Mouse (Mus musculus) ES-E14 (cell line): ENCODE data around the gene Chrna10. TPM values are rescaled to one million over a fixed set of nuclear protein-coding genes. Genes with fewer than 3 reads are reported as not detected.

Experiments used
- DNase-seq: peaks from one replicate; pipeline ENCODE4 v3.0.0-alpha.2; 2013; ENCODE audit warnings: low read depth, low spot score
- H3K27ac ChIP-seq: 2 replicates; pipeline ENCODE4 v1.5.1; 2012; ENCODE audit warnings: low read depth, mild to moderate bottlenecking, low read length, moderate library complexity, mixed read lengths; ENCODE audit not compliant: poor library complexity, insufficient read depth, severe bottlenecking
- H3K36me3 ChIP-seq: 2 replicates; pipeline ENCODE4 v1.6.1; 2012; ENCODE audit warnings: mild to moderate bottlenecking, low read length, moderate library complexity, mixed read lengths; ENCODE audit not compliant: control insufficient read depth, poor library complexity, insufficient read depth, severe bottlenecking
- H3K4me1 ChIP-seq, 2 experiments: fragments of 150-350 bp in 1 of 2; sonication (generic) in 1 of 2; 2 replicates each; pipeline ENCODE4 v1.6.1; 2012; ENCODE audit warnings: low read length in 2 of 2, mild to moderate bottlenecking in 1 of 2, mixed read lengths in 1 of 2; ENCODE audit not compliant: control insufficient read depth in 2 of 2, insufficient read depth in 2 of 2, poor library complexity in 1 of 2
- H3K4me3 ChIP-seq, 2 experiments: fragments of 150-350 bp in 1 of 2; sonication (generic) in 1 of 2; 2 replicates each; pipeline ENCODE4 v1.5.1; 2012; ENCODE audit warnings: low read length in 2 of 2, low read depth in 1 of 2, mild to moderate bottlenecking in 1 of 2, mixed read lengths in 1 of 2; ENCODE audit not compliant: insufficient read depth in 1 of 2, poor library complexity in 1 of 2, severe bottlenecking in 1 of 2
- H3K9ac ChIP-seq: 2 replicates; pipeline ENCODE4 v1.6.1; 2012; ENCODE audit warnings: low read depth, mild to moderate bottlenecking, low read length, mixed read lengths; ENCODE audit not compliant: poor library complexity, insufficient read depth, severe bottlenecking
- H3K9me3 ChIP-seq: fragments of 150-350 bp; sonication (generic); 2 replicates; pipeline ENCODE4 v1.6.1; 2012; ENCODE audit warnings: low read depth, mild to moderate bottlenecking, low read length; ENCODE audit not compliant: control insufficient read depth, insufficient read depth
- CHD2 ChIP-seq: IDR thresholded peaks from 2 replicates; pipeline ENCODE4 v1.6.1; 2014; ENCODE audit warnings: mild to moderate bottlenecking, low read depth, low read length, inconsistent platforms
- HCFC1 ChIP-seq: IDR thresholded peaks from 2 replicates; pipeline ENCODE4 v1.6.1; 2012; ENCODE audit warnings: low read length, inconsistent platforms, borderline replicate concordance; ENCODE audit not compliant: insufficient read depth
- MAFK ChIP-seq: IDR thresholded peaks from 2 replicates; pipeline ENCODE4 v1.6.1; 2014; ENCODE audit warnings: mild to moderate bottlenecking, low read depth, low read length, inconsistent platforms; ENCODE audit not compliant: insufficient read depth
- ZC3H11A ChIP-seq: IDR thresholded peaks from 2 replicates; pipeline ENCODE4 v1.6.1; 2012; ENCODE audit warnings: low read depth, mild to moderate bottlenecking, inconsistent platforms, low read length, borderline replicate concordance
- ZNF384 ChIP-seq: IDR thresholded peaks from 2 replicates; pipeline ENCODE4 v1.6.1; 2012; ENCODE audit warnings: low read depth, low read length, inconsistent platforms
- in situ Hi-C, 2 experiments: fragments of 600-800 bp; cut with MboI; formaldehyde crosslinking; loops; one replicate each; pipeline ENCODE4 v1.15.1; 2025; ENCODE audit warnings: low sequenced_read_pairs in 2 of 2, inconsistent platforms in 1 of 2; ENCODE audit not compliant: unreplicated experiment in 2 of 2
- total RNA-seq: library from RNA; depleted of rRNA; stranded (reverse); fragments of 300-350 nt; gene quantifications from 2 replicates; pipeline ENCODE4 v1.2.3, GENCODE M21; 2012

Gene Chrna10
- total RNA-seq, 1 experiment: 0.27 TPM

- H3K36me3 ChIP-seq: no peaks in the 10 kb centered on the region
- in situ Hi-C loops: no loop called here
- no peak for DNase-seq
Observed at GRCm38 (mm10) chr7:102109746-102110145, 6.9 kb downstream of the Chrna10 start.

GRCm38 (mm10) chr7:102109171-102109570 is 7.5 kb downstream of the Chrna10 start, which contains the start of gene Art5:
Gene Art5 (minus strand): TSS chr7:102109489.
- no peak for DNase-seq
- Histone ChIP-seq H3K9ac (no peak within 1 kb of the TSS), H3K36me3 (no peaks in the 10 kb centered on the region), H3K27ac (no peak within 1 kb of the TSS), H3K4me1 (peaks cover 0 to 9% of the 10 kb centered on the region in 2 experiments; a peak in 1 of 4 replicates), H3K4me3 (no peak within 1 kb of the TSS), H3K9me3 (no peaks in the 10 kb centered on the region)
- TF ChIP-seq ZC3H11A (no peak), ZNF384 (no peak), MAFK (no peak), HCFC1 (no peak), CHD2 (no peak)
- in situ Hi-C loops: no loop called here

More at GRCm38 (mm10) chr7:102109746-102110145, 6.9 kb downstream of the Chrna10 start:
- Histone ChIP-seq H3K4me3 (no peak overlapping the region), H3K27ac (no peak overlapping the region), H3K4me1 (peaks cover 0 to 9% of the 10 kb centered on the region in 2 experiments; a peak in 1 of 4 replicates), H3K9me3 (no peaks in the 10 kb centered on the region), H3K9ac (no peak overlapping the region)
- no peak for TF ChIP-seq HCFC1
- TF ChIP-seq ZC3H11A: no peak
- no peak for TF ChIP-seq ZNF384
- no peak for TF ChIP-seq MAFK
- TF ChIP-seq CHD2: no peak

GRCm38 (mm10) chr7:102108206-102108605 is 8.4 kb downstream of the Chrna10 start:
- Histone ChIP-seq H3K4me3 (no peak overlapping the region), H3K9me3 (no peaks in the 10 kb centered on the region), H3K9ac (no peak overlapping the region), H3K4me1 (peaks cover 0 to 6% of the 10 kb centered on the region in 2 experiments; a peak in 1 of 4 replicates), H3K27ac (no peak overlapping the region), H3K36me3 (no peaks in the 10 kb centered on the region)
- no peak for DNase-seq
- no peak for TF ChIP-seq ZNF384
- TF ChIP-seq ZC3H11A: no peak
- no peak for TF ChIP-seq CHD2
- no peak for TF ChIP-seq MAFK
- no peak for TF ChIP-seq HCFC1
- in situ Hi-C loops: no loop called here

- DNase-seq: no peak
- H3K4me1 ChIP-seq: peaks cover 3% of the 10 kb centered on the region in 2 experiments; a peak in 2 of 4 replicates
- H3K9ac ChIP-seq: peak overlapping the region; percentile 70
- H3K36me3 ChIP-seq: no peaks in the 10 kb centered on the region
- H3K27ac ChIP-seq: no peak overlapping the region
- TF ChIP-seq ZC3H11A (no peak), CHD2 (no peak), MAFK (no peak), ZNF384 (no peak), HCFC1 (no peak)
- peak overlapping the region; percentile 64 to 74 for H3K4me3 ChIP-seq
- in situ Hi-C loops: no loop called here
- H3K9me3 ChIP-seq: no peaks in the 10 kb centered on the region
Observed at GRCm38 (mm10) chr7:102106700-102107141, 9.9 kb downstream of the Chrna10 start.
